Mouse (Mus musculus): ENCODE measurements around the gene Ifnar1.

Ifnar1 gene

DNA sequence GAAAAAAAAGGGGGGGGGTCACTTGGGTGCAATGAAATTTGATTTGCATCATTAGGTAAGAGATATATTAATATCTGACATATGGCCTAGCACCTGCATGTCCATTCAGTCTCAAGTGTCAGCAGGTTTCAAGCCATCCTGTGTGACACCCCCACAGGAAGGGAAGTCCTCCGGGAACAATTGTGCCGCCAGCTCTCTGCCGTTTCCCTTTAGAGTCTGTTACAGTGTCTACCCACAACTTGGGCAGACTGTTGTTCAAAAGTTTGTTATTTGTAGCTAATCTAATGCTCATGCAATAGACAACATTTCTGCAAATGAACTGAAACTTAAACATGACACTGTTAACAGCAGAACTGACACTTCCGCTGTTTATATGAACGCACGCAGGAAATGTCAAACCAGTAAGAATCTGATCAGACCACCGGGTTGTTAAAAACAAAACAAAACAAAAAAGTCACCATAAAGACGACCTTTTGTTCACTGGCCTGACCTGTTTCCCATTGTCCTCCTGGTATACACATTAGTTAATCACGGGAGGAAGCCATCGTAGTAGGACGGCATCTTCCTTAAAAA is 23.9 kb upstream of the Ifnar1 start:
- DNase-seq (ENCODE audit: low read depth) = no peak

- no peak for DNase-seq (ENCODE audit: low read depth)
Measured at GRCm38 (mm10) chr16:91461773-91462181, 23.3 kb upstream of the Ifnar1 start.

GRCm38 (mm10) chr16:91462644-91463043 is 22.4 kb upstream of the Ifnar1 start:
- no peak for DNase-seq (ENCODE audit: low read depth)

- no peak for DNase-seq (ENCODE audit: low read depth)
Measured at GRCm38 (mm10) chr16:91463400-91463799, 21.6 kb upstream of the Ifnar1 start.

GRCm38 (mm10) chr16:91463836-91464400 is 21.1 kb upstream of the Ifnar1 start:
- no peak for DNase-seq (ENCODE audit: low read depth)

DNA sequence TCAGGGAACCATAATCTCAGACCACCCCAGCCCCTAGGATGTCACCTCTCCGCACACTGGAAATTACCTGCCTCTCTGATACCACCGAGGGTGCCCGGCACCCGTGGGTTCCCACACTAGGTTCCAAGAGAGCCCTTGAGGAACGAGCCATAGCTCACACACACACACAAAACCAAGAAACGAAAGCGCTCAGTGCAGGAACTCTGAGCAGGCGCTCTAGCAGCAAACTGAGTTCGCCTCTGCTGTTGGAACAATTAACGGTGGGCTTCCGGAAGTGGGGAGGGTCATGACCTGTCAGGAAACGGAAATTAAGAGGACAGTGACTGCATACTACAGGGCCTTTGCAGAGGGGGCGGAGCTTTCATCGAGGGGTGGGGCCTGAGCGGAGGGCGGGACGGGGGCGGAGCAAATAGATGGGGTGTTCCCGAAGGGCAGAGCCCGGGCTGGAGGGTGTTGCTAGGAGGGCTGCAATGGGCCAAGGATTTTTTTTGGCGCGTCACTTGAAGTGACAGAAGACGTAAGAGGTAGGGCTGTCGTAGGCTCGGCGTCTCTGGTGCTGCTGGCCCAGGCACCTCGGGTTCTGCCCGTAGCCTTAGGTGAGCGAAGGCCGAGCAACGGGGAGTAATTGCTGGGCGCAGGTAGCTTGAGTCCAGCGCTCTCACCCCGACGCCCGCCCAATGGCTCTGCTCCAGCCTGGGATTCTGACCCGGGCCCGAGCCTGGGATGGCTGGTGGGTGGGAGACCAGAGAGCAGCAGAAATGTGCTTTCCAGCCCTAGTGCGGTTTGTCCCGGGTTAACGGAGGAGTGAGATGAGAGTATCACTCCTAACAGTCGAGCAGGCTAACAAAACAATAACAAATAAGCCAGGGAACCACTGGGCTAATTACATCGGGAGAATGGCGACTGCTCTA is 20.2 kb upstream of the Ifnar1 start:
- peak; percentile 96 for DNase-seq (ENCODE audit: low read depth)

DNA sequence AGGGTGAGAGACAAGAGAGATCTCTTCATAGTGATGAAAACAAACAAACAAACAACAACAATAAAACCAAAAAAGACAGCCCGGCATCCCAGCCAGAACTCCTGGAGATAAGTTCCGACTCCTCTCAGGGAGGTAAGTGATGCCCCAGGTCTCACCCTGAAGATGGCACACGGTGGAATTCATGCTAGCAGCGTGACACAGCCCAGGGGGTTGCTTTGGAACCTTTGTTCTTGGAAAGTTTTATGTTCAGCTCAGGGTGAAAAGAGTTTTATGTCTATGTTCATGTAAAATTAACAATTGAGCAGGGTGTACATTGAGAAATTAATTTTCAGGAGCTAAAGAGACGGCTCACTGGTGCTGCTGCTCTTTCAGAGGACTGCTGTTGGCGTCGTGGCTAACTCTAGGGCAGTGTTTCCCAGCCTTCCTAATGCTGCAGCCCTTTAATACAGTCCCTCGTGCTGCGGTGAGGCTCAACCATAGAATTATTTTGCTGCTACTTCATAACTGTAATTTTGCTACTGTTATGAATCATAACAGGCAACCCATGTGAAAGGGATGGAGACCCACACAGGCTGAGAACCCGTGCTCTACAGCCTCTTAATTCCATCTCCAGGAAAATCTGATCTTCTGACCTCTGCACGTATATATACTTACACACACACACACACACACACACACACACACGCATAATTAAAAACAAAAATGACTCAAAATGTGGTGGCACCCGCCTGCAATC is 19.4 kb upstream of the Ifnar1 start:
- DNase-seq (ENCODE audit: low read depth) = no peak

GRCm38 (mm10) chr16:91466566-91466965 is 18.5 kb upstream of the Ifnar1 start:
- DNase-seq (ENCODE audit: low read depth) = no peak

GRCm38 (mm10) chr16:91470470-91470869 is 14.6 kb upstream of the Ifnar1 start:
- no peak for DNase-seq (ENCODE audit: low read depth)

GRCm38 (mm10) chr16:91471481-91471880 is 13.6 kb upstream of the Ifnar1 start:
- DNase-seq (ENCODE audit: low read depth) = no peak

GRCm38 (mm10) chr16:91475753-91476152 is 9.3 kb upstream of the Ifnar1 start:
- peak; percentile 75 for DNase-seq (ENCODE audit: low read depth)

GRCm38 (mm10) chr16:91478067-91478466 is 7.0 kb upstream of the Ifnar1 start:
- no peak for DNase-seq (ENCODE audit: low read depth)

DNA sequence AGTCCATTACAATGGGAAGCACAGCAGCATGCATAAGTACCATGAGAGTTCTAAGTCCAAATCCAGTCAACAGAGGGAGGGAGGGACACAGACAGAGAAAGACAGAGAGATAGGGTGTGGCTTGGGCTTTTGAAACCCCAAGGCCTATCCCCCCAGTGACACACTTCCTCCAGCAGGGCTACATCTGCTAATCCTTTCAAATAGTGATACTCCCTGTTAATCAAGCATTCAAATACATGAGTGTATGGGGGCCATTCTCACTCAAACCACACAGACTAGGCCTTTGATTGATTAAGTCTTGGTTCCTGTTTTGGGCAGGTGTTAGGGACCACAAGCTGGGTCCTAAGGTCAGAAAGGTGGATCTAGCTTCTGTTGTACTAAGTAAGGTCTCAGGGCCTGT is 4.5 kb upstream of the Ifnar1 start:
- DNase-seq (ENCODE audit: low read depth) = no peak

- no peak for DNase-seq (ENCODE audit: low read depth)
Measured at GRCm38 (mm10) chr16:91484387-91484786, 651 bp upstream of the Ifnar1 start.

GRCm38 (mm10) chr16:91485841-91486240 is 803 bp downstream of the Ifnar1 start:
- peak; percentile 24 for DNase-seq (ENCODE audit: low read depth)

DNA sequence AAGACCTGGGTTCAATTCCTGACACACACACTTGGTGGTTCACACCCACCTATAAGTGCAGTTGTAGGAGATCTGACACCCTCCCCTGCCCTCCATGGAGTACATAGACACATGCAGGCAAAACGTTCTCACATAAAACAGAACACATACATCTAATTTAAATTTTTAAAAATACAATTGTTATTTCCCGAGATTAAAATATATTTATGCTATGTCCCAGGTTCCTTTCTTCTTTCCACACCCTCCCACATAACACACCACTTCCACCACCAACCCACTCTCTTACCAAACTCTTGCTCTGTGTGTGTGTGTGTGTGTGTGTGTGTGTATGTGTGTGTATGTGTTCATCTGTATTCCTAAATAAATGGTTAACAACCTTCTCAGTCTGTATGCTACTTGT is 3.0 kb downstream of the Ifnar1 start:
- no peak for DNase-seq (ENCODE audit: low read depth)

DNA sequence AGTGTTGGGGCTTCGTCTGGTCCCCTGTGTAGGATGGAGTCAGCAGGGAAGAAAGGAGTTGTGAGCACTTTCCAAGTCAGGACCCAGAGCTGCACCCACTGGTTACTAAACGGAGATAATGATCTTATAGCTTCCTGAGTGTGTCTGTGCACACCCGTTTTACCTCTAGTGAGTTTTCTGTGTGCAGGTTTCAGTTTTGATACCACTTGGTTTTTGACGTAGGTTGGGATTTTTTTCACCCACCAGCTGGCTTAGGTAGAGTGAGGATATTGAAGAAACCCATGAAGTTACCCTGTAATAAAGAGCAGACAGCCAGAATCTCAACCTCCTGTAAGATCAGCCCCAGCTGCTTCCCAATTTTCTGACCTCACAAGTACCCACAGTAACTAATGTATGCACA is 5.9 kb downstream of the Ifnar1 start:
- DNase-seq (ENCODE audit: low read depth) = no peak

GRCm38 (mm10) chr16:91491473-91491872 is 6.4 kb downstream of the Ifnar1 start:
- DNase-seq (ENCODE audit: low read depth) = no peak

GRCm38 (mm10) chr16:91495501-91495900 is 10.5 kb downstream of the Ifnar1 start:
- no peak for DNase-seq (ENCODE audit: low read depth)

DNA sequence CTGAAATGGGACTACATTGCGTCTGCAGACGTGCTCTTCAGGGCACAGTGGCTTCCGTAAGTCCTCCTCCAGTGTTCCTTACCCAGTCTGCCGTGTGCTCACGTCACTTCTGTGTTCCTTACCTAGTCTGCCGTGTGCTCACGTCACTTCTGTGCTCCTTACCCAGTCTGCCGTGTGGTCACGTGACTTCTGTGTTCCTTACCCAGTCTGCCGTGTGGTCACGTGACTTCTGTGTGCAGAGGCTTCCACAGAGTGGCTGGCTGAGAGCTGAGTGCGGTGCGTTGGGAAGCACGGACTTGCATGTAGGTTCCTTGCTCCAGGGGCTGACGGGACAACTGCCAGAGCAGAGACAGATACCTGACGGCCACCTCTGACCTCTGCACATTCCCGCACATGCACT is 11.2 kb downstream of the Ifnar1 start:
- DNase-seq (ENCODE audit: low read depth) = no peak

DNA sequence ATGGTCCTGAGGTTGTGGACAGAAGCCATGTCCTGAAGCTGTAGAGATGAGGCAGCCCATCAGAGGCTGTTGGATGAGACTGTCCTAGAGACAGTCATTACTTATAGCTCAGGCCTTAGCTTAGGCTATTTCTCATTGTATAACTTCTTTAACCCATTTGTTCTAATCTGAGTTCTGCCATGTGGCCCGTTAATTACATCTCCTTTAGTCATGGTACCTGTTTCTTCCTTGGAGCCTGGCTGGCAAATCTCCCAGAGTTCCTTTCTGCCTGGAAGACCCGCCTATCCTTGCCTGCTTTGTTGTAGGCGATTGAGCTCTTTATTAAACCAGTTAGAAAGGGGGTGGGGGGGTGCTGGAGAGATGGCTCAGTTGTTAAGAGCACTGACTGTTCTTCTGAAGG is 11.7 kb downstream of the Ifnar1 start:
- no peak for DNase-seq (ENCODE audit: low read depth)

- DNase-seq (ENCODE audit: low read depth) = no peak
Measured at GRCm38 (mm10) chr16:91498041-91498440, 13.0 kb downstream of the Ifnar1 start.

- no peak for DNase-seq (ENCODE audit: low read depth)
Measured at GRCm38 (mm10) chr16:91504701-91505100, 19.7 kb downstream of the Ifnar1 start.

Measured in 416B (cell line).